Mouse (Mus musculus) lung, adult 2 months (tissue): ENCODE data around the gene Isg15. TPM values are rescaled to one million over a fixed set of nuclear protein-coding genes. Genes with fewer than 3 reads are reported as not detected.

ENCODE experiments used
- DNase-seq: peaks from one replicate; pipeline ENCODE4 v3.0.0; 2022
- H3K4me1 ChIP-seq: fragments of 200-500 bp; 2 replicates; pipeline ENCODE4 v1.6.1; 2011; ENCODE audit warnings: low read length; ENCODE audit not compliant: control insufficient read depth, insufficient read depth
- H3K4me3 ChIP-seq: fragments of 200-500 bp; replicated peaks from 2 replicates; pipeline ENCODE3; 2011; ENCODE audit warnings: low read depth, mild to moderate bottlenecking, control low read depth, low read length; ENCODE audit errors: extremely low read depth
- CTCF ChIP-seq: fragments of 200-500 bp; IDR thresholded peaks from 2 replicates; pipeline ENCODE4 v1.5.1; 2011; ENCODE audit warnings: mild to moderate bottlenecking, low read length, control low read depth; ENCODE audit not compliant: insufficient read depth
- POLR2A ChIP-seq: fragments of 200-500 bp; IDR thresholded peaks from 2 replicates; pipeline ENCODE4 v1.6.1; 2011; ENCODE audit warnings: low read depth, mild to moderate bottlenecking, control low read depth, low read length, borderline replicate concordance; ENCODE audit errors: extremely low read depth
- WGBS: fragments of 180-500 bp; shearing (Covaris S2); methylation state at CpG from one replicate; pipeline ENCODE4 v1.1.7; 2018; 5-methylcytosine and 5-hydroxymethylcytosine counted together
- polyA plus RNA-seq: library from polyadenylated mRNA; depleted of rRNA; stranded (reverse); fragments of >200 nt; gene quantifications from 2 replicates; pipeline ENCODE4 v1.2.3, GENCODE M21; 2012; rRNA removed

Gene Isg15
- polyA plus RNA-seq: 8.1 and 12.2 TPM in 2 replicates

DNA sequence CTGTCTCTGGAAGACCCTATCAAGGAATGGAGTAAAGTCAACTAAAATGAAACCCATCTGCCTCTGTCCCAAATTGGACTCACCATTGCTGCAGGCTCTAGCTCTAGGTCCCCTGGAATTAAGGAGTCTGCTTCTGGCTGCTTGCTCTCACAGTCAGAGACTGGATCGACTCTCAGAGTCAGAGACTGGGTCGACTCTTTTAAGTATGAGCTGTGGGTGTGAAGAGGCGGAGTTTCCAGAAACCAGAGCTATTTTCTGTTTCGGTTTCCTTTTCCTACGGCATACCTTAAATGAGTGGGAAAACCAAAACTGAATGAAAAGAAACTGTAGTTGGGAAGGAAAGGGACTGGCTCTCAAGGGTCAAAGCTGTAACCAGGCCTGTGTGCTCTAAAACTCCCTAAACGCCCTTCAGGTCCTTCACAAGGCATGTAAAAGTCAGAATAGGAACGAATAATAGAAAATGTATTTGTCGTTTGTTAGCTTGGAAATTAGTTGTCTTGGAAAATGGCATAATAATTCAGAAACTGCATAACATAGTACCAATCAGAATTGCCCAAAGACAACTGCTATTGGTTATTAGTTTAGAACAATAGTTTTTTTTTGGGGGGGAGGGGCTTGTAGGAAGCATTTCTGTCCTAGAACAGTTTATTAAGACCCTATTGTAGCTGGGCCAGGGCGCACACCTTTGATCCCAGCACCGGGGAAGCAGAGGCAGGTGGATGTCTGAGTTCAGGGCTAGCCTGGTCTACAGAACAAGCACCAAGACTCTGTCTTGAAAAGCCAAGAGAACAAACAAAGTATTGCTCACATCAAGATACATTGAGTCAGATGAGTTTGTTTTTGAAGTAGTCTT is at the start of gene Isg15:
Gene Isg15, minus strand, starts transcription at position 196 of the 853 bp plus-strand sequence.
- no peak for DNase-seq
- WGBS: 33% methylated on average over 10 of the region's 10 CpGs
- H3K4me3 ChIP-seq: peak within 1 kb of the TSS; percentile 63

DNA sequence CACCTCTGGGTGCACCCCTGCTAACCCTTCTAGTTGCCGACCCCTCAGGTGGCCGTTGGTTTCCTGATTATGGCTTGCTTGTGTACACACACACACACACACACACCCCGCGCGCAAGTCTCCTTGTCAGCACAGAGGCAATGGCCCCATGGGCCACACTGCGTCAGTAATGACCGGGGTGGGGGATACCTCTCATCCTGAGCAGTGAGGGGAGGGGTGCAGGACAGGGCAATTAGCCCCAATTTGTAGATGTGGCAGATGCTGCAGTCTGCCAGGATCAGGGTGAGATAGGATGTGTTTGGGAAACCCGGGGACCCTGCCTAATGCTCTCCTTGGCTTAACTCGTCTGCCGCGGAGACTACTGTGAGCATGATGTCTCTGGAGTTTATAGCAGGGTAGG is 48.9 kb upstream of the Isg15 start:
- Histone ChIP-seq H3K4me3 (no peak overlapping the region), H3K4me1 (peaks cover 4% of the 10 kb centered on the region)
- TF ChIP-seq CTCF (no peak), POLR2A (no peak)
- WGBS: 62% methylated on average over 11 of the region's 11 CpGs
- DNase-seq: no peak

More for the DNA sequence above, at the start of gene Isg15:
- TF ChIP-seq POLR2A (peak; percentile 50; the same call in 1 of the 2 replicates), CTCF (no peak)
- peaks cover 9% of the 10 kb centered on the region for H3K4me1 ChIP-seq

DNA sequence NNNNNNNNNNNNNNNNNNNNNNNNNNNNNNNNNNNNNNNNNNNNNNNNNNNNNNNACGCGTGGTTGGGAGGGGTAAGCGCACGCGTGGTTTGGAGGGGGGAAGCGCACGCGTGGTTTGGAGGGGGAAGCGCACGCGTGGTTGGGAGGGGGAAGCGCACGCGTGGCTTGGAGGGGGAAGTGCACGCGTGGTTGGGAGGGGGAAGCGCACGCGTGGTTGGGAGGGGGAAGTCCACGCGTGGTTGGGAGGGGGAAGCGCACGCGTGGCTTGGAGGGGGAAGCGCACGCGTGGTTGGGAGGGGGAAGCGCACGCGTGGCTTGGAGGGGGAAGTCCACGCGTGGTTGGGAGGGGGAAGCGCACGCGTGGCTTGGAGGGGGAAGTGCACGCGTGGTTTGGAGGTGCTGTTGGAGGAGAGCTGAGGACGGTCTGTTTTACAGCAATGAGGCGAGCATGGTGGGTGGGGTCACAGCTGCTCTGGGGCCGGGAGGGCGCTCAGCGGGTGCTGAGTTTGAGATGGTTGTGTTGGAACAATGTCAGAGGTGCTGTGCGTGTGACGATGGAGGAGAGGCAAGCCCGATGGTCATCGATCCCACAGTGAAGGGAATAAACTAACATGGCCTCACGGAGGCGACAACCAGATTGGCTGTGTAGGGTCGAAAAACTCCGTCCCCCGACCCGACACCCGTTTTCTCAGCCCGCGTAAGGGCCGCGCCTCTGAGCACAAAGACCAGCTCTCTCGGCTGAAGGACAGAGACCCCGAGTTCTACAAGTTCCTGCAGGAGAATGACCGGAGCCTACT is 36.2 kb upstream of the Isg15 start:
- WGBS: 24% methylated on average over 58 of the region's 60 CpGs
- no peak for DNase-seq
- TF ChIP-seq POLR2A (no peak), CTCF (no peak)
- peaks cover 6% of the 10 kb centered on the region for H3K4me1 ChIP-seq
- H3K4me3 ChIP-seq: no peak overlapping the region

DNA sequence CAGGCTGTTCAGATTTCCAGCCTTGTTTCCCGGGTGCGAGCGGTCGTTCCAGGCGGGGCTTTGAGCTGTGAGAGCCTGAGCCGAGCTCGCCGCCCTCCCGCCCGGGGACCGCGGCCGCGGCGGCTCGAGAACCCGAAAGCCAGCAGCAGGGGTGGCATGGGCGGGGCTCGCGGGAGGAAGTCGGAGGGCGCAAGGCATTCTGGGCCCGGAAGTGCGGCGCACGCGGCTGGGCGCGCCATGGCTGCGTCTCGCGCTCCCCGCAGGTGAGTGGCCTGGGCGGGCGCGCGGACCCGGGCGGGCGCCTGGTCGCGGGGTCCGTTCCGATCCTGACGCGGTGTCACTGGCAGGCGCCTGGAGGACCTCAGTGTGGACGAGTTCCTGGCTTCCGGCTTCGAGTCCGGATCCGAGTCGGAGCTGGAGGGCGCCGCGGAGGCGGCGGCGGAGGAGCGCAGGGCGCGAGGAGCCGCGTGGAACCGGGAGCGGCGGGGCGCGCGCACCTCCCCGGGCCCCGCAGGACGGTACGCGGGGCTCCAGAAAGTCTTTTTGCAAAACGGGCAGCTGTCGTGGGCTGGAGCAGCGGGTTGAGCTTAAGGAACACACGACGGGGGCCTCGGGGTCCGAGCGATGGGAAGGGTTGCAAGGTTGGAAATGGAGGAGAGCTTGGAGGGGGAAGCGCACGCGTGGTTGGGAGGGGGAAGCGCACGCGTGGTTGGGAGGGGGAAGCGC is 35.4 kb upstream of the Isg15 start, which contains the start of gene Noc2l:
Gene Noc2l, plus strand, starts transcription at position 203 of the 726 bp plus-strand sequence.
- TF ChIP-seq POLR2A (peak; percentile 76; the same call in 1 of the 2 replicates), CTCF (no peak)
- peaks cover 6% of the 10 kb centered on the region for H3K4me1 ChIP-seq
- DNase-seq: peak; percentile 87
- WGBS: under 1% methylated on average over 90 of the region's 90 CpGs
- H3K4me3 ChIP-seq: peak within 1 kb of the TSS; percentile 83

DNA sequence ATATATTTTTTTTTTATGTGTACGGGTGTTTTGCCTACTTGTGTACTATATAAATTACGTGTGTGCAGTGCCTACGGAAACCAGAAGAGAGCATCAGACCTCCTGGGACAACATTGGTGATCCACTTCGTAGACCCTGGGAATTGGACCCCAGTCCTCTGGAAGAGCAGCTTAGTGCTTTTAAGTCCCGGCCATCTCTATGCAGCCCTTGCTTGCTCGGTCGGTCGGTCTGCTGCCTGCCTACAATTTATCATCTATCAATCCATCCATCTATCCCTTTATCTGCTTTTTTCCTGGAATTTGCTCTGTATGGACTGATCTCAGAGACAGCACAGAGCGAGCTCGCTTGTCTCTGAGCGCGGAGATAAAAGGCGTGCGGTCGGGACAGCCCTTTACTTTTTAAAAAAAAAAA is 34.7 kb upstream of the Isg15 start:
- peaks cover 6% of the 10 kb centered on the region for H3K4me1 ChIP-seq
- TF ChIP-seq POLR2A: no peak
- TF ChIP-seq CTCF: no peak
- WGBS: under 1% methylated on average over 15 of the region's 15 CpGs
- DNase-seq: no peak
- peak overlapping the region; percentile 59 for H3K4me3 ChIP-seq

DNA sequence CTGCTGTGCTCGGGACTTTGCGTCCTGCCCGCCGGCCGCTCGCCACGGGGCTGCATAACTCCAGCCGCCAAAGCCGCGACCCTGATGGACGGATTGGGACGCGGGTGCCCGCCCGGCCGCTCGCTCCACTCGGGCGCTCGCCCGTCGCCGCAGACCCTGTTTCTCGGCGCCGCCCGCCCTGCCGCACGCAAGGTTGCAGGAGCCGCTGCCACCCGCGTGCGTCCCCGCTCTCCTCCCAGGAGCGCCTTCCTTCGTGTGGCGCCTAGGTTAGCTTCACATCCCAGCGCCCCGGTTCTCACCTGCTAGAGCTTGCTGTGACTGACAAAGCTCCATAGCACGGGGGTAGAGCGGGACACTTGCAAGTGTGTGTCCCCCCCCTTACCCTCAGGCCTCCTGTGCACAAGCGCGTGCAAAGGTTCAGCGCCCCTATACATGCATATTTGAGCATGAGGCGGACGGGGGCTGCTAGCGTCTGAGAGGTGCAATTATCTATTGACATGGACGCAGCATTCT is 34.1 kb upstream of the Isg15 start, which contains the start of gene Plekhn1:
Gene Plekhn1, minus strand, starts transcription at position 157 of the 513 bp plus-strand sequence.
- H3K4me3 ChIP-seq: peak within 1 kb of the TSS; percentile 83
- DNase-seq: peak; percentile 68
- TF ChIP-seq POLR2A (peak; percentile 41; the same call in 1 of the 2 replicates), CTCF (no peak)
- WGBS: under 1% methylated on average over 41 of the region's 48 CpGs
- H3K4me1 ChIP-seq: peaks cover 6% of the 10 kb centered on the region

DNA sequence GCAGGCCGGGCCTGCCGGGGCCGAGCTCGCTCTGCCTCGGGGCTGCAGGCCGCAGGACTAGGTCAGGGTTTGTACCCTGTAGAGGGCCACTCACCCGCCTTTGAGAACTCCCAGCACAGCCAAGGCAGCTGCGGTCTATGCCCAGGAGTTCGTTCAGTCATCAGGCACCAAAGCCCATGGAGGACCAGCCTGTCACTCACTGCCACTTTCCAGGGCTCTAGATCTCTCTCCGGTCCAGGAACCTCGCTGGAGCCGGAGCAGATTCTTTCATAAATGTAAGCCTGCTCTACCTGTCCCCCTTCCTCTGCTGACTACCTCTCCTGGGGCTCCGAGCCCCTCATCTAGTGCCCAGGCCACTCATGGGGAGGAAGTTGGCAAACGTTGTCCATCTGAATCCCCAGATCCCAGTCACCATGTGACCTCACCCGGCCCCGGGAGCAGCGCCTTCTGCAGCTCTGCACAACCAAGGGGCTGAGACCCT is 33.4 kb upstream of the Isg15 start:
- Histone ChIP-seq H3K4me1 (peaks cover 6% of the 10 kb centered on the region), H3K4me3 (peak overlapping the region; percentile 64)
- DNase-seq: peak; percentile 30
- TF ChIP-seq POLR2A (no peak), CTCF (no peak)
- 13% methylated on average over 17 of the region's 17 CpGs for WGBS

DNA sequence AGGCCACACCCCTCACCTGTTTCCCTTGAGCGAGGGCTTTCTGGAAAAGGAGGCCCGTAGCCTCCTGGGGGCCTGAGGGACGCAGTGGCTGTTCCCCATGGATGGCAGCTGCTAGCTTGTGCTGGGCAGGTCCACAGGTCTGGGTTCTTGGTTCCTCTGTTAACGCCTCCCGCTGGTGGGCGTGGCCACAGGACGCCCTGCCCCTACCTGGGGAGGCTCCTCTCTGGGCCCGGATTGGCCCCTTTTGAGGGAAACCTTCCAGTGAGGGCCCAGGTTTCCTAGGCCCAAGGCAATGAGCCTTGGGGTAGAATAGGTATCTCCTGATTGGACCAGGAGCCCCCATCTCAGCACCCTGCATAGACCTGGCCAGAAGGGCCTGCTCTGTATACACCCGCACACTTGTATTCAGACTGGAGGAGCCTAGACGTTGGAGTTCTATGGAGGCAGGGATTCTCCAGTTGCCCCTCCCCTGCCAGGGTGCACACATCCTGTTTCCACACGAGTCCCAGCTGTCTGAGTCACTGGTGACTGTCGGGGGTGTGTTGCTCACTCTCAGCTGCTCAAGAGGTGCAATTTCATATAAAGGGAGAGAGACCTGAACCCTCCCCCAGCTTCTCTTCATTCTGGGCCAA is 27.9 kb upstream of the Isg15 start:
- no peak for TF ChIP-seq CTCF
- TF ChIP-seq POLR2A: no peak
- no peaks in the 10 kb centered on the region; the same call in 1 of the 2 replicates for H3K4me1 ChIP-seq
- H3K4me3 ChIP-seq: peak overlapping the region; percentile 39
- 30% methylated on average over 12 of the region's 12 CpGs for WGBS
- peak; percentile 41 for DNase-seq
